Mouse (Mus musculus): Measurements from ENCODE around the gene Galnt11.

DNA sequence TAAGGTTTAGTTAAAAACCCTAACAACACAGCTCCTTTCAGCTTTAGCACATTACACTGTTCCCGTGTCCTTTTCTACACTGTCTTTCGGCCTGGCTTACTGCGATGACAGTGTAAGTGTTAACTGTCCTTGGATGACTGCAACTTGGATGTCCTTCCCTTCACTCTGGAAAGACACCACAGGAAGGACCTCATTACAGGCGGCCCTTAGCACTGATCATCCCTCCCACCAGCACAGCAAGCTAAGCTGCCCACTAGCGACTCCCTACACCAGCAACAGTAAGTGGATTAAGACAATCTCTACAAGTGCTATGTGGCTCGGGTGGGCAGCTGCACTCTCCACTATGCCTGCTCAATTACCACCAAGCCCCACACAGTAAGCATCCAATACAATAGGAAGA is 54.7 kb downstream of the Galnt11 start:
- TF ChIP-seq GATA1 (IDR thresholded peaks at IDR 0.05; ENCODE audit: borderline replicate concordance, low read length) (no peak), FLI1 (IDR thresholded peaks at IDR 0.05; ENCODE audit: low read length) (no peak)

Data from megakaryocyte, embryonic 14.5 days (primary cell).